Mouse (Mus musculus): ENCODE measurements around the gene 4921504E06Rik.

4921504E06Rik gene

GRCm38 (mm10) chr2:19505744-19506143, 48.0 kb downstream of the 4921504E06Rik start:
- DNase-seq (ENCODE audit: low read depth, low spot score) = no peak

- DNase-seq (ENCODE audit: low read depth, low spot score) = no peak
Measured at GRCm38 (mm10) chr2:19490262-19490661, 63.5 kb downstream of the 4921504E06Rik start.

GRCm38 (mm10) chr2:19461940-19462339, 91.8 kb downstream of the 4921504E06Rik start:
- no peak for DNase-seq (ENCODE audit: low read depth, low spot score)

- DNase-seq (ENCODE audit: low read depth, low spot score) = no peak
Measured at GRCm38 (mm10) chr2:19458785-19459184, 94.9 kb downstream of the 4921504E06Rik start.

GRCm38 (mm10) chr2:19455857-19456482, 97.7 kb downstream of the 4921504E06Rik start:
- DNase-seq (ENCODE audit: low read depth, low spot score) = no peak

GRCm38 (mm10) chr2:19455228-19455627, 98.5 kb downstream of the 4921504E06Rik start:
- no peak for DNase-seq (ENCODE audit: low read depth, low spot score)

GRCm38 (mm10) chr2:19452531-19453055, 101.1 kb downstream of the 4921504E06Rik start:
- DNase-seq (ENCODE audit: low read depth, low spot score) = no peak

GRCm38 (mm10) chr2:19449308-19449707, 104.4 kb downstream of the 4921504E06Rik start:
- DNase-seq (ENCODE audit: low read depth, low spot score) = no peak

- DNase-seq (ENCODE audit: low read depth, low spot score) = no peak
Measured at GRCm38 (mm10) chr2:19448042-19448700, 105.5 kb downstream of the 4921504E06Rik start.

- DNase-seq (ENCODE audit: low read depth, low spot score) = no peak
Measured at GRCm38 (mm10) chr2:19446746-19447145, 107.0 kb downstream of the 4921504E06Rik start.

- no peak for DNase-seq (ENCODE audit: low read depth, low spot score)
Measured at GRCm38 (mm10) chr2:19445871-19446501, 107.7 kb downstream of the 4921504E06Rik start.

- no peak for DNase-seq (ENCODE audit: low read depth, low spot score)
Measured at GRCm38 (mm10) chr2:19444931-19445831, 108.5 kb downstream of the 4921504E06Rik start, which contains the start of gene Ptf1a. TSS of gene Ptf1a (plus strand) at chr2:19445663.

- no peak for DNase-seq (ENCODE audit: low read depth, low spot score)
Measured at GRCm38 (mm10) chr2:19444346-19444745, 109.4 kb downstream of the 4921504E06Rik start.

- no peak for DNase-seq (ENCODE audit: low read depth, low spot score)
Measured at GRCm38 (mm10) chr2:19431614-19432323, 121.9 kb downstream of the 4921504E06Rik start.

- no peak for DNase-seq (ENCODE audit: low read depth, low spot score)
Measured at GRCm38 (mm10) chr2:19431186-19431585, 122.5 kb downstream of the 4921504E06Rik start.

- DNase-seq (ENCODE audit: low read depth, low spot score) = no peak
Measured at GRCm38 (mm10) chr2:19430746-19431145, 123.0 kb downstream of the 4921504E06Rik start.

- DNase-seq (ENCODE audit: low read depth, low spot score) = no peak
Measured at GRCm38 (mm10) chr2:19429691-19430690, 123.7 kb downstream of the 4921504E06Rik start.

GRCm38 (mm10) chr2:19429031-19429430, 124.7 kb downstream of the 4921504E06Rik start:
- DNase-seq (ENCODE audit: low read depth, low spot score) = peak; percentile 66

GRCm38 (mm10) chr2:19423086-19423485, 130.6 kb downstream of the 4921504E06Rik start:
- DNase-seq (ENCODE audit: low read depth, low spot score) = no peak
